Comparison of ENCODE assay signal across 9 mouse cellular contexts in the genomic region with DNA sequence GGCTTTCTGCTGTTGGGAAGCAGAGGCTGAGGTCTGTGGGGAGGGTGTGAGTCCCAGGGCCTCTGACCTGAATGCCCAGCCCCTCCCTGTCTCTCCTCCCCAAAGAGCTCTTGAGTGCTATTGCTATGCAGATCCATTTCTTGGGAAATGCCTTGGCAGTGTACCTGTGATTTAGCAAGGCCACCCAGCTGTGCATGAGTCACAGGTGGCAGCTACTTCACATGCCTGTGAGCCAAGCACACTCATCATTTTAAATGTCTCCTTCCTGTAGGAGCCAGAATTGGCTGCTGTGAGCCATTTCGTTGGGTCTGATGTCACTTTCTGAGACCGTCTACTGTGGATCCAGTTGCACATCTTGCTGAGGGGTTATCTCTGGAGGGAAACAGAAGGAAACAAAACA.
A peak's percentile ranks its signal among the peaks of the same experiment; 100 is the strongest.
DNase-seq lines count a peak whose midpoint lies in the region; ATAC-seq and TF ChIP-seq lines count a peak whose summit lies in the region.
"Had no signal": no experiment of that assay in that cellular context is flagged by ENCODE, and none has a peak within 500 bp of the region (broad histone marks: within the 10 kb centered on the region; RNA-seq: fewer than 3 reads in every experiment).

No protein-coding gene starts in this region.

- no peak for TF ChIP-seq CTCF in kidney, adult 2 months (conservative IDR thresholded peaks at IDR 0.05; ENCODE audit: insufficient read depth, insufficient read length, low read depth, low read length)
- no peak for TF ChIP-seq CTCF in liver, postnatal 0 days (IDR thresholded peaks at IDR 0.05; ENCODE audit: low read depth)

- no peak for TF ChIP-seq POLR2A in kidney, adult 2 months (IDR thresholded peaks at IDR 0.05; ENCODE audit: low read depth, low read length)
- TF ChIP-seq POLR2A in myocyte (IDR thresholded peaks at IDR 0.05; ENCODE audit: insufficient read length, low read depth): no peak

- H3K79me2 ChIP-seq in myocyte (ENCODE audit: control insufficient read depth, insufficient read depth): no peaks in the 10 kb centered on the region

- H3ac ChIP-seq in myocyte (ENCODE audit: control insufficient read depth, insufficient read length): no peak overlapping the region

- intact Hi-C loops in gastrocnemius, postnatal 14 days (cut with DNase I; ENCODE audit: low total_unique reads): no loop called here

- H3K4me2 ChIP-seq in kidney, embryonic 16.5 days (replicated peaks; ENCODE audit: low read depth, low read length): no peak overlapping the region
- H3K4me2 ChIP-seq in myocyte (ENCODE audit: low read depth): peak overlapping the region; percentile 54
- no peak overlapping the region for H3K4me2 ChIP-seq in intestine, embryonic 16.5 days (ENCODE audit: low read depth, low read length)
- H3K4me2 ChIP-seq in liver, postnatal 0 days (ENCODE audit: low read depth, low read length): no peak overlapping the region

- no peaks in the 10 kb centered on the region for H3K9me3 ChIP-seq in kidney, embryonic 16.5 days (ENCODE audit: low read length)
- no peaks in the 10 kb centered on the region for H3K9me3 ChIP-seq in intestine, embryonic 16.5 days (ENCODE audit: control insufficient read depth, low read length)
- no peaks in the 10 kb centered on the region for H3K9me3 ChIP-seq in liver, postnatal 0 days (ENCODE audit: low read length)

- no peaks in the 10 kb centered on the region for H3K36me3 ChIP-seq in kidney, adult 2 months (ENCODE audit: control insufficient read depth, insufficient read depth, low read length)
- no peaks in the 10 kb centered on the region for H3K36me3 ChIP-seq in kidney, embryonic 16.5 days (ENCODE audit: insufficient read depth, low read length)
- H3K36me3 ChIP-seq in myocyte (ENCODE audit: control insufficient read depth, insufficient read depth): no peaks in the 10 kb centered on the region
- H3K36me3 ChIP-seq in intestine, embryonic 16.5 days (ENCODE audit: control insufficient read depth, insufficient read depth, low read length): no peaks in the 10 kb centered on the region
- no peaks in the 10 kb centered on the region for H3K36me3 ChIP-seq in liver, postnatal 0 days (replicated peaks; ENCODE audit: insufficient read depth, low read length)

- DNase-seq in kidney, adult 2 months: peak; percentile 24
- DNase-seq in R1 (ENCODE audit: low read depth, low spot score): peak; percentile 55
- peak; percentile 62 for DNase-seq in gastrocnemius, postnatal 14 days
- no peak for DNase-seq in liver, postnatal 0 days
- DNase-seq in thymus, postnatal 4 days: no peak
- DNase-seq: cerebellum, postnatal 14 days had no signal

- WGBS in kidney, adult 2 months: 38% methylated on average over 2 of the region's 2 CpGs
- 6% methylated on average over 2 of the region's 2 CpGs for WGBS in kidney, embryonic 16.5 days
- WGBS in intestine, embryonic 16.5 days: 29% methylated on average over 2 of the region's 2 CpGs
- 29% methylated on average over 2 of the region's 2 CpGs for WGBS in liver, postnatal 0 days (ENCODE audit: insufficient replicate concordance)

- H3K27ac ChIP-seq in kidney, adult 2 months (ENCODE audit: insufficient read depth, low read depth, low read length): no peak overlapping the region
- no peak overlapping the region for H3K27ac ChIP-seq in kidney, embryonic 16.5 days (ENCODE audit: low read length)
- no peak overlapping the region for H3K27ac ChIP-seq in intestine, embryonic 16.5 days (ENCODE audit: low read length)
- H3K27ac ChIP-seq in liver, postnatal 0 days (ENCODE audit: low read depth): no peak overlapping the region

- no peak overlapping the region for H3K4me3 ChIP-seq in kidney, adult 2 months (ENCODE audit: insufficient read depth, low read depth, low read length)
- no peak overlapping the region for H3K4me3 ChIP-seq in kidney, embryonic 16.5 days (ENCODE audit: low read length)
- H3K4me3 ChIP-seq in myocyte: no peak overlapping the region
- H3K4me3 ChIP-seq in intestine, embryonic 16.5 days (ENCODE audit: low read length): no peak overlapping the region
- H3K4me3 ChIP-seq in liver, postnatal 0 days (ENCODE audit: low read depth, low read length): no peak overlapping the region

- no peak for ATAC-seq in kidney, embryonic 16.5 days (ENCODE audit: low FRiP score, low TSS enrichment)
- no peak for ATAC-seq in intestine, embryonic 16.5 days
- ATAC-seq in liver, postnatal 0 days: no peak

- H3K27me3 ChIP-seq in kidney, adult 2 months (replicated peaks; ENCODE audit: control insufficient read depth, insufficient read depth, low read length): no peaks in the 10 kb centered on the region
- no peaks in the 10 kb centered on the region for H3K27me3 ChIP-seq in kidney, embryonic 16.5 days (ENCODE audit: insufficient read depth, low read length)
- H3K27me3 ChIP-seq in myocyte (ENCODE audit: control insufficient read depth, insufficient read depth, insufficient read length): no peaks in the 10 kb centered on the region
- H3K27me3 ChIP-seq in intestine, embryonic 16.5 days (replicated peaks; ENCODE audit: control insufficient read depth, insufficient read depth, low read length): no peaks in the 10 kb centered on the region
- no peaks in the 10 kb centered on the region for H3K27me3 ChIP-seq in liver, postnatal 0 days (ENCODE audit: insufficient read depth, low read length)

- H3K4me1 ChIP-seq in kidney, adult 2 months (ENCODE audit: control insufficient read depth, insufficient read depth, low read length): peaks cover 4% of the 10 kb centered on the region; the same call in 1 of the 2 replicates
- peaks cover 11% of the 10 kb centered on the region; the same call in 1 of the 2 replicates for H3K4me1 ChIP-seq in kidney, embryonic 16.5 days (ENCODE audit: insufficient read depth, low read length)
- no peaks in the 10 kb centered on the region for H3K4me1 ChIP-seq in intestine, embryonic 16.5 days (ENCODE audit: control insufficient read depth, insufficient read depth, low read length)
- H3K4me1 ChIP-seq in liver, postnatal 0 days (ENCODE audit: insufficient read depth): no peaks in the 10 kb centered on the region

- H3K9ac ChIP-seq in kidney, embryonic 16.5 days (replicated peaks; ENCODE audit: low read length): no peak overlapping the region
- no peak overlapping the region for H3K9ac ChIP-seq in intestine, embryonic 16.5 days (ENCODE audit: low read depth, low read length)
- H3K9ac ChIP-seq in liver, postnatal 0 days (replicated peaks): no peak overlapping the region

- TF ChIP-seq EP300 in liver, postnatal 0 days (IDR thresholded peaks at IDR 0.05; ENCODE audit: low read depth): no peak

TF ChIP-seq in myocyte, 11 proteins besides CTCF, POLR2A, EP300 and RAD21:
- TF ChIP-seq USF1 (IDR thresholded peaks at IDR 0.05; ENCODE audit: low read depth) (no peak), TCF12 (IDR thresholded peaks at IDR 0.05; ENCODE audit: insufficient read depth, poor library complexity, severe bottlenecking) (no peak), E2F4 (IDR thresholded peaks at IDR 0.05; ENCODE audit: insufficient read depth) (no peak), MYOD1 (IDR thresholded peaks at IDR 0.05; ENCODE audit: control insufficient read depth in 1 of 3, insufficient read length in 2 of 3, low read depth in 2 of 3) (peak in 1 of 3 experiments; percentile 72), CEBPB (IDR thresholded peaks at IDR 0.05; ENCODE audit: insufficient read depth, poor library complexity, severe bottlenecking) (peak; percentile 71), TCF3 (IDR thresholded peaks at IDR 0.05; ENCODE audit: insufficient read length, low read depth) (peak; percentile 27), MAX (IDR thresholded peaks at IDR 0.05; ENCODE audit: low read depth) (no peak), REST (IDR thresholded peaks at IDR 0.05; ENCODE audit: insufficient read depth, insufficient read length) (no peak), MYOG (IDR thresholded peaks at IDR 0.05; ENCODE audit: control insufficient read depth in 1 of 3, insufficient read depth in 1 of 3, insufficient read length in 2 of 3, low read depth in 2 of 3) (peak in 1 of 3 experiments; percentile 49), POLR2AphosphoS2 (IDR thresholded peaks at IDR 0.05; ENCODE audit: insufficient read length, low read depth) (no peak)

Comparison
In these comparisons a context has a peak if more than half of its experiments do, and no peak if none do; other contexts are left out.
1. DNase-seq: peak in kidney, adult 2 months (single experiment), R1 (single experiment) and gastrocnemius, postnatal 14 days (single experiment); none in liver, postnatal 0 days (single experiment) and thymus, postnatal 4 days (single experiment).